ENCODE assay signal across 19 mouse cellular contexts in genomic region chr19:21111836-21112235, GRCm38 (mm10).
DNase-seq lines count a peak whose midpoint lies in the region; ATAC-seq and TF ChIP-seq lines count a peak whose summit lies in the region.
"Had no signal": no experiment of that assay in that cellular context is flagged by ENCODE, and none has a peak within 500 bp of the region (broad histone marks: within the 10 kb centered on the region; RNA-seq: fewer than 3 reads in every experiment).

No protein-coding gene starts in this region.

- no peak overlapping the region for H3K27ac ChIP-seq in CH12.LX (ENCODE audit: insufficient read depth, low read depth)
- H3K27ac ChIP-seq in liver, postnatal 0 days (ENCODE audit: low read depth), result no peak overlapping the region

- no peak overlapping the region for H3K4me2 ChIP-seq in CH12.LX (ENCODE audit: insufficient read depth, low read depth, poor library complexity, severe bottlenecking)
- H3K4me2 ChIP-seq in liver, postnatal 0 days (ENCODE audit: low read depth, low read length), result no peak overlapping the region

- peak; percentile 31 for DNase-seq in CH12.LX (ENCODE audit: extremely low read depth)
- DNase-seq in lung, adult 2 months, result no peak
- DNase-seq in liver, postnatal 0 days, result no peak
- DNase-seq: adrenal gland, adult 2 months; adrenal gland, adult 8-10 months; adrenal gland, postnatal 10 days; adrenal gland, postnatal 14 days; adrenal gland, postnatal 25 days; adrenal gland, postnatal 36 days; B cell, adult 2 months; cerebellum, adult 11 months; cerebellum, adult 11-12 months; cerebellum, adult 18-20 months; cerebellum, adult 2 months had no signal

- H3K9me3 ChIP-seq in CH12.LX (replicated peaks; ENCODE audit: low read length), result no peaks in the 10 kb centered on the region
- no peaks in the 10 kb centered on the region for H3K9me3 ChIP-seq in liver, postnatal 0 days (ENCODE audit: low read length)
- H3K9me3 ChIP-seq: G1E had no signal

- in situ Hi-C loops in CH12.LX (cut with MboI; ENCODE audit: low pct_ligation_motif_present, low pct_unique_long_range_greater_than_20kb, low sequenced_read_pairs), result no loop called here

- TF ChIP-seq EP300 in CH12.LX (IDR thresholded peaks at IDR 0.05; ENCODE audit: low read length), result peak; percentile 87
- TF ChIP-seq EP300 in liver, postnatal 0 days (IDR thresholded peaks at IDR 0.05; ENCODE audit: low read depth), result no peak

- H3K36me3 ChIP-seq in CH12.LX (replicated peaks in 1 of 2; ENCODE audit: control insufficient read depth in 1 of 2, insufficient read depth in 1 of 2, low read length in 1 of 2), result no peaks in the 10 kb centered on the region
- H3K36me3 ChIP-seq in liver, postnatal 0 days (replicated peaks; ENCODE audit: insufficient read depth, low read length), result no peaks in the 10 kb centered on the region
- H3K36me3 ChIP-seq: G1E had no signal

- TF ChIP-seq RAD21 in CH12.LX (IDR thresholded peaks at IDR 0.05; ENCODE audit: low read depth, low read length), result no peak

- no peak overlapping the region for H3K9ac ChIP-seq in CH12.LX (ENCODE audit: insufficient read depth, low read depth)
- no peak overlapping the region for H3K9ac ChIP-seq in liver, postnatal 0 days (replicated peaks)

- TF ChIP-seq POLR2A in CH12.LX (IDR thresholded peaks at IDR 0.05; ENCODE audit: low read depth, low read length), result no peak
- no peak for TF ChIP-seq POLR2A in lung, adult 2 months (IDR thresholded peaks at IDR 0.05; ENCODE audit: borderline replicate concordance, extremely low read depth, low read depth, low read length)

- dilution Hi-C loops in CH12.LX (cut with MboI; ENCODE audit: extremely low pct_ligation_motif_present, extremely low pct_unique_long_range_greater_than_20kb, low sequenced_read_pairs), result no loop called here

- peaks cover 1 to 13% of the 10 kb centered on the region in 2 experiments for H3K4me1 ChIP-seq in CH12.LX (ENCODE audit: control insufficient read depth in 1 of 2, insufficient read depth in 2 of 2)
- peaks cover 1% of the 10 kb centered on the region; the same call in 1 of the 2 replicates for H3K4me1 ChIP-seq in lung, adult 2 months (ENCODE audit: control insufficient read depth, insufficient read depth, low read length)
- peaks cover 4% of the 10 kb centered on the region; the same call in 1 of the 2 replicates for H3K4me1 ChIP-seq in liver, postnatal 0 days (ENCODE audit: insufficient read depth)

- WGBS in lung, adult 2 months, result 89% methylated on average over 5 of the region's 5 CpGs
- whole genome bisulfite sequencing in liver, postnatal 0 days (ENCODE audit: insufficient replicate concordance), result 70% methylated on average over 5 of the region's 5 CpGs

- TF ChIP-seq CTCF in CH12.LX (conservative IDR thresholded peaks at IDR 0.05 in 1 of 2, IDR thresholded peaks at IDR 0.05 in 1 of 2; ENCODE audit: low read depth in 2 of 2, low read length in 2 of 2), result no peak
- no peak for TF ChIP-seq CTCF in lung, adult 2 months (IDR thresholded peaks at IDR 0.05; ENCODE audit: insufficient read depth, low read length)
- TF ChIP-seq CTCF in liver, postnatal 0 days (IDR thresholded peaks at IDR 0.05; ENCODE audit: low read depth), result no peak

- no peak overlapping the region for H3K4me3 ChIP-seq in CH12.LX (replicated peaks in 1 of 3; ENCODE audit: low read depth in 2 of 3, low read length in 2 of 3, poor library complexity in 1 of 3)
- H3K4me3 ChIP-seq in lung, adult 2 months (replicated peaks; ENCODE audit: extremely low read depth, low read depth, low read length), result no peak overlapping the region
- H3K4me3 ChIP-seq in liver, postnatal 0 days (ENCODE audit: low read depth, low read length), result no peak overlapping the region

- no peaks in the 10 kb centered on the region for H3K79me2 ChIP-seq in CH12.LX (replicated peaks; ENCODE audit: control insufficient read depth, extremely low read depth, insufficient read depth, poor library complexity, severe bottlenecking)

- no peaks in the 10 kb centered on the region for H3K27me3 ChIP-seq in CH12.LX (replicated peaks)
- no peaks in the 10 kb centered on the region for H3K27me3 ChIP-seq in liver, postnatal 0 days (ENCODE audit: insufficient read depth, low read length)
- H3K27me3 ChIP-seq: Patski had no signal

- ATAC-seq in granulocyte monocyte progenitor cell, adult 5-6 weeks (replicated peaks; ENCODE audit: poor library complexity, severe bottlenecking), result peak; percentile 40; the same call in 1 of the 2 replicates
- ATAC-seq in liver, postnatal 0 days, result no peak
- ATAC-seq: activated CD4-positive, CD25-positive, alpha-beta regulatory T cell, adult 4 months; CD4-positive, CD25-positive, alpha-beta regulatory T cell, adult 4 months; Patski had no signal

TF ChIP-seq in CH12.LX, 34 proteins besides CTCF, POLR2A, EP300 and RAD21:
- TF ChIP-seq UBTF (IDR thresholded peaks at IDR 0.05; ENCODE audit: low read depth, low read length) (no peak), ZKSCAN1 (IDR thresholded peaks at IDR 0.05; ENCODE audit: borderline replicate concordance, low read depth, low read length) (no peak), ZC3H11A (IDR thresholded peaks at IDR 0.05; ENCODE audit: low read depth, low read length) (no peak), ELF1 (IDR thresholded peaks at IDR 0.05; ENCODE audit: low read depth, low read length) (no peak), PAX5 (IDR thresholded peaks at IDR 0.05; ENCODE audit: low read length) (no peak), TBP (conservative IDR thresholded peaks at IDR 0.05; ENCODE audit: low read depth, low read length) (no peak), E2F4 (IDR thresholded peaks at IDR 0.05; ENCODE audit: insufficient replicate concordance, low read depth, low read length) (no peak), NELFE (IDR thresholded peaks at IDR 0.05; ENCODE audit: low read depth, low read length) (no peak), IRF4 (IDR thresholded peaks at IDR 0.05; ENCODE audit: low read depth, low read length) (peak; percentile 88), RCOR1 (conservative IDR thresholded peaks at IDR 0.05; ENCODE audit: low read depth, low read length) (0 out of 2 replicates have a peak, but pooled peaks have one; percentile 42), JUN (IDR thresholded peaks at IDR 0.05; ENCODE audit: insufficient read depth, low read depth, low read length) (peak; percentile 52; the same call in 1 of the 2 replicates), CHD2 (IDR thresholded peaks at IDR 0.05; ENCODE audit: low read length) (no peak), CHD1 (IDR thresholded peaks at IDR 0.05; ENCODE audit: low read depth, low read length) (no peak), MEF2A (IDR thresholded peaks at IDR 0.05; ENCODE audit: borderline replicate concordance, low read depth, low read length) (no peak), ETS1 (conservative IDR thresholded peaks at IDR 0.05; ENCODE audit: low read depth, low read length) (no peak), MAZ (IDR thresholded peaks at IDR 0.05; ENCODE audit: low read depth, low read length) (no peak), HCFC1 (IDR thresholded peaks at IDR 0.05; ENCODE audit: low read depth, low read length) (no peak), JUND (conservative IDR thresholded peaks at IDR 0.05; ENCODE audit: low read depth, low read length) (peak; percentile 54; the same call in 1 of the 2 replicates), SIN3A (IDR thresholded peaks at IDR 0.05; ENCODE audit: low read length) (no peak), MAX (IDR thresholded peaks at IDR 0.05; ENCODE audit: low read length) (no peak), BHLHE40 (IDR thresholded peaks at IDR 0.05; ENCODE audit: low read depth, low read length) (no peak), GABPA (IDR thresholded peaks at IDR 0.05; ENCODE audit: insufficient replicate concordance, low read depth, low read length) (no peak), NRF1 (IDR thresholded peaks at IDR 0.05; ENCODE audit: low read depth, low read length) (no peak), MXI1 (IDR thresholded peaks at IDR 0.05; ENCODE audit: low read depth, low read length) (no peak), MYC (IDR thresholded peaks at IDR 0.05; ENCODE audit: low read depth, low read length) (no peak)
TF ChIP-seq in CH12.LX: peak in this region for 4.
